Mouse (Mus musculus): ENCODE results near the gene Snx18. TPM values are rescaled to one million over a fixed set of nuclear protein-coding genes. Genes with fewer than 3 reads are reported as not detected.

Snx18 gene
- polyA plus RNA-seq, 1 experiment from 2014 or later: 22.4 TPM

DNA sequence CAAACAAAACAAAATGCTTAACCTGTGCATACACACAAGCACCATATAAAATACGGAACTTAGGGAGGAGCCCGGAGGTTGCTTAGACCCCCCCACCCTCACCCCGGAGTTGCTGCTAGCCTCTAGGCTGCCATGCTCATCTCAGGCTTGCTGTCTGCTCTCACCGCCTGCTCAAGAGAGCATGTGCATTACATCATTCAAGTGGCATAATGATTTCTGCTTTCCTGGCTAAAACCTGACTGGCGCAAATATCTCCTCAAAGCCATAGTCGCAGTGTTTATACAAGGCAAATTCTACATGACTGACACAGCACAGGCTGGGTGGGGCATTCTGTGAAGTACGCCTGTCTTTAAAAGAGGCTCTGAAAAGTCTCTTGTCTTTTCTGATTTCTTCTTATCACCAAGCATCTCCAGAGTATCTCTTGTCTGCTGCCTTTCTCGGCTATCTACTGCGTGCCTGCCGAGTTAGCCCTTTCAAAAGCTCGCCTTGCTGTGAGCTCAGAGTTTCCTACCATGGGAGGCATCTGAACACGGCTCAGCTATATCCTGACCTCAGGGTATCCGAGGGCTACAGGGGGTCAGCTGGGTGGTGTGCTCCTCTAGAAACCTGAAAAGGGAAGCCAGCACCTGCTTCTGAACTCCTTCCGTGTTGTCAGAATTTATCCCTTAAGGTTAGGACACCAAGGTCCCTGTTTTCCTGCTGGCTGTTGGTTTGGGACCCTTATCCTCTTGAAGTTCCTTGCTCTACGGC lies 16.5 kb upstream of the Snx18 start:
- peak overlapping the region; percentile 17; the same call in 1 of the 2 replicates for H3K27ac ChIP-seq
- no peak for DNase-seq (ENCODE audit: low spot score)
- H3K9me3 ChIP-seq: no peaks in the 10 kb centered on the region
- H3K36me3 ChIP-seq: no peaks in the 10 kb centered on the region
- peaks cover 19% of the 10 kb centered on the region for H3K4me1 ChIP-seq
- H3K27me3 ChIP-seq (ENCODE audit: insufficient read depth, poor library complexity, severe bottlenecking): no peaks in the 10 kb centered on the region
- H3K4me3 ChIP-seq: no peak overlapping the region
- WGBS: 45% methylated on average over 15 of the region's 15 CpGs

DNA sequence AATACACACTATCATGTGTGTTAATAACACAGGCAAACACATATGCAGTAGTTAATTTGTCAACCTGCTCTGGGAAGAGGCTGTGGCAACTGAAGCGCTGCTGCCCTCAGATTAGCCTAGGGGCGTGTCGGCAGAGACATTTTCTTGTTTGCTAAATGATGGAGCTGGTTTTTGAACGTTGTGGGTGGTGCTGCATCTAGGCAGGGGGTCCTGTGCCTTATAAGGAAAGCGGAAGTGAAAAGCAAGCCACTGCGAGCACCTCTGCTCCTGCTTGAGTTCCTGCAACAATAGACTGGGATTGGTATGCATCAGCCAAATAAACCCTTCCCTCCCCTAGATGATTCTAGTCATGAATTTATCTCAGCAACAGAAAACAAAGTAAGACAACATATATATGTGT lies 14.1 kb upstream of the Snx18 start:
- WGBS: 56% methylated on average over 6 of the region's 6 CpGs
- no peaks in the 10 kb centered on the region for H3K36me3 ChIP-seq

GRCm38 (mm10) chr13:113627601-113628000 lies 9.2 kb upstream of the Snx18 start:
- 81% methylated on average over 8 of the region's 8 CpGs for WGBS
- H3K4me1 ChIP-seq: no peaks in the 10 kb centered on the region
- no peaks in the 10 kb centered on the region for H3K27me3 ChIP-seq (ENCODE audit: insufficient read depth, poor library complexity, severe bottlenecking)
- no peaks in the 10 kb centered on the region for H3K36me3 ChIP-seq
- H3K4me3 ChIP-seq: no peak overlapping the region
- DNase-seq (ENCODE audit: low spot score): no peak
- no peaks in the 10 kb centered on the region for H3K9me3 ChIP-seq
- no peak overlapping the region for H3K27ac ChIP-seq

More for the DNA sequence above, 14.1 kb upstream of the Snx18 start:
- Histone ChIP-seq H3K4me1 (peaks cover 19% of the 10 kb centered on the region), H3K27me3 (ENCODE audit: insufficient read depth, poor library complexity, severe bottlenecking) (no peaks in the 10 kb centered on the region), H3K4me3 (no peak overlapping the region), H3K27ac (no peak overlapping the region), H3K9me3 (no peaks in the 10 kb centered on the region)
- no peak for DNase-seq (ENCODE audit: low spot score)

DNA sequence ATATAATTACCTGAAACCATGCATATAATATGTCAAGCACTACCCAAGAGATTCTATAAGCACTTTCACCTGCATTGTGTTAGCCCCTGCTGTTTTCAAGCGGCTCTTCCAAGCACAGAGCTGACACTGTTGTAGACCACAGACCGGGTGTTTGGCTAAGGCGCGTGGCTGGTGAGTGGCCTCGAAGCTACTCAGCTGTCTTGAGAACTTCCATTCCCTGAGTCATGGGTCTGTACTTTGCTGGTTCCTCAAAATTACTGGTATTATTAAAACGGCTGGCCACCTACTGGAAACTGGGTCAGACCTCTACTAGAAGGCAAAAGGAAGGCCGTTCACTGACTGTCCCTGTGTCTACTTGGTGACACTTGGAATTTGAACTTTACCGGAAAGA lies 4.5 kb upstream of the Snx18 start:
- H3K27ac ChIP-seq: no peak overlapping the region
- H3K4me3 ChIP-seq: no peak overlapping the region
- no peak for DNase-seq (ENCODE audit: low spot score)
- no peaks in the 10 kb centered on the region for H3K9me3 ChIP-seq
- peaks cover 10% of the 10 kb centered on the region for H3K4me1 ChIP-seq
- H3K27me3 ChIP-seq (ENCODE audit: insufficient read depth, poor library complexity, severe bottlenecking): no peaks in the 10 kb centered on the region
- no peaks in the 10 kb centered on the region for H3K36me3 ChIP-seq
- 75% methylated on average over 8 of the region's 8 CpGs for WGBS

GRCm38 (mm10) chr13:113622122-113622864 lies 3.9 kb upstream of the Snx18 start:
- no peak overlapping the region for H3K27ac ChIP-seq
- no peak for DNase-seq (ENCODE audit: low spot score)
- H3K4me1 ChIP-seq: peaks cover 16% of the 10 kb centered on the region

DNA sequence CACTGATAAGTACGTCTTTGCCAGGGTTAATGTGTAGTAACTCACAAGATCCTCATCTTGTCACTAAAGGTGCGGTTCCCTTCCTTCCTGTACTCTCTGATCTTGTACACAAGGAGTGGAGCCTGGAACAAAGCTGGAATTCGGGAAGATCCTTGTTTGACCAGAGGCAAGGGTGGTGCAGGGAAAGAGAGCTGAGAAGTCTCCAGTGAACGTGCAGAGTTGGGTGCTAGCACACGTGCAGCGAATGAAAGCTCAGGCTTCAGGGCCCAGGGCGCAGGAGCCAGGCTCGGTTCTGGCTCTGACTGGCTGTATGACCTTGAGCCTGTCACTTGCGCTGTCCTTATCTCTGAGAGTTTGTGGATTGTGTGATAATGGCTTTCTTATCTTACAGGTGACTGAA lies 639 bp upstream of the Snx18 start:
- H3K27me3 ChIP-seq (ENCODE audit: insufficient read depth, poor library complexity, severe bottlenecking): no peaks in the 10 kb centered on the region
- 51% methylated on average over 9 of the region's 9 CpGs for WGBS
- DNase-seq (ENCODE audit: low spot score): no peak
- peak overlapping the region; percentile 52; the same call in 1 of the 2 replicates for H3K27ac ChIP-seq
- peaks cover 49% of the 10 kb centered on the region for H3K4me1 ChIP-seq
- H3K4me3 ChIP-seq: no peak overlapping the region
- no peaks in the 10 kb centered on the region for H3K9me3 ChIP-seq
- H3K36me3 ChIP-seq: peaks cover 6% of the 10 kb centered on the region; the same call in 1 of the 2 replicates

More at GRCm38 (mm10) chr13:113622122-113622864, 3.9 kb upstream of the Snx18 start:
- no peaks in the 10 kb centered on the region for H3K27me3 ChIP-seq (ENCODE audit: insufficient read depth, poor library complexity, severe bottlenecking)
- H3K4me3 ChIP-seq: no peak overlapping the region
- WGBS: 50% methylated on average over 11 of the region's 11 CpGs
- no peaks in the 10 kb centered on the region for H3K9me3 ChIP-seq
- H3K36me3 ChIP-seq: no peaks in the 10 kb centered on the region

DNA sequence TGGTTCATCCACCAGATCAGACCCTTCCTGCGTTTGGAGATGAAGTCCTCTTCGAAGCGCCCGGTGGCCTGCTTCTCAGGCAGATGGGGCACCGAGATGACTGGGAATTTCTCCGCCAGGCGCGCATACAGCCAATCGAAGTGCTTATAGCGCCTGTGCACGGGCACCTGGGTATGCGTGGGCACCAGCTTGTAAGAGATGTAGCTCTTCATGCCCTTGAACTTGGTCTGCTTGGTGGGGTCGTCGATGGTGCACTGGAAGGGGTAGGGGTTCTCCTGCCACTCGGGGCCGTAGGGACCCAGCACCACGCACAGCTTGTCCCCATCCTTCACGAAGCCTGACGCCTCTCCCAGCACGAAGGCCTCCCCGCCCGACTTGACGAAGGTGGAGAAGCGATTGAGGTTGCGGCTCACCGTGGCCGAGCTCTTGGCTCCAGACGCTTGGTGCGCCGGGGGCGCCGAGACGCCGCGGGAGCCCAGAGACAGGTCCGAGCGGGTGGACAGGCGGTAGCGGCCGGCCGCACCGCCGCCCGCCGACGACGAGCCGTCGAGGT lies 950 bp downstream of the Snx18 start:
- Histone ChIP-seq H3K4me1 (peaks cover 65% of the 10 kb centered on the region), H3K4me3 (peak overlapping the region; percentile 84), H3K9me3 (no peaks in the 10 kb centered on the region), H3K27me3 (ENCODE audit: insufficient read depth, poor library complexity, severe bottlenecking) (no peaks in the 10 kb centered on the region), H3K27ac (peak overlapping the region; percentile 97), H3K36me3 (peaks cover 10% of the 10 kb centered on the region; the same call in 1 of the 2 replicates)
- peak; percentile 79 for DNase-seq (ENCODE audit: low spot score)
- 10% methylated on average over 47 of the region's 49 CpGs for WGBS

GRCm38 (mm10) chr13:113616751-113617337 lies 1.5 kb downstream of the Snx18 start:
- H3K4me1 ChIP-seq: peaks cover 71% of the 10 kb centered on the region
- WGBS: 53% methylated on average over 24 of the region's 24 CpGs
- DNase-seq (ENCODE audit: low spot score): no peak
- H3K9me3 ChIP-seq: no peaks in the 10 kb centered on the region
- no peaks in the 10 kb centered on the region for H3K27me3 ChIP-seq (ENCODE audit: insufficient read depth, poor library complexity, severe bottlenecking)
- H3K36me3 ChIP-seq: peaks cover 11% of the 10 kb centered on the region; the same call in 1 of the 2 replicates
- peak overlapping the region; percentile 97 for H3K27ac ChIP-seq
- H3K4me3 ChIP-seq: peak overlapping the region; percentile 84

DNA sequence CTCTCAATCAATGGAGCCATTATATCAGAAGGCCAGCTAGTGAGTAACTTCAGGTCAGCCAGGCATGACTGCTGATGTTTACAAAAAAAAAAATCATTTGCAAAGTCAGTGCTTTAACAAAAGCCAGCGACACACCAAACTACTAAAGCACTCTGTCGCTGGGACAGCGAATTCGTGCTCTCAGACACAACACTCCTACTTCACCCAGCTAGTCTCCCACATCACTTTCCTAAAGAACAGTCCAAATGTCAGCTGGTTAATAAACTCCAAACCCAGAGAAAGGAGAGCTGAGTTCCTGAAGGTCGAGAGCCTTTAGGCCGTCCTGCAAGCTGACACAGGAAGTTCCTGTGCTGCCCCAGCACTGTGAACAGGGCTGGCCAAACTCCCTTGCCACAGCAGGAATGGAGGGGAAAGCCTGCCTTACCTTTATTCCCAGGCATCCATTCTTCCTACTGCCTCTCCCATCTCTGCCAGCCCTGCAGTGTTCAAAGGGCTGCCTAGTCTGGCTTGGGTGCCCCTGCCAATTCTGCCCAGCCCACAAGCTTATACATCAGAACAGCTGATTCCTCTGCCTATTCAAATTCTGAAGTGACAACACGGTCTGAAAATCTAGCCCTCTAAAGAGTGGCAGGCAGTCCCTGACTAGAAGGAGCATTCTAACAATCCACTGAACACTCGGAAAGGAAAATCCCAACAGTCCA lies 2.2 kb downstream of the Snx18 start:
- DNase-seq (ENCODE audit: low spot score): no peak

GRCm38 (mm10) chr13:113615546-113615941 lies 2.8 kb downstream of the Snx18 start:
- H3K4me1 ChIP-seq: peaks cover 84% of the 10 kb centered on the region

More for the DNA sequence above, 2.2 kb downstream of the Snx18 start:
- Histone ChIP-seq H3K36me3 (peaks cover 11% of the 10 kb centered on the region; the same call in 1 of the 2 replicates), H3K27ac (peak overlapping the region; percentile 97), H3K27me3 (ENCODE audit: insufficient read depth, poor library complexity, severe bottlenecking) (no peaks in the 10 kb centered on the region), H3K4me3 (peak overlapping the region; percentile 84), H3K9me3 (no peaks in the 10 kb centered on the region), H3K4me1 (peaks cover 78% of the 10 kb centered on the region)
- 14% methylated on average over 8 of the region's 8 CpGs for WGBS

GRCm38 (mm10) chr13:113614635-113615545 lies 3.5 kb downstream of the Snx18 start:
- H3K36me3 ChIP-seq: peaks cover 11% of the 10 kb centered on the region; the same call in 1 of the 2 replicates
- peaks cover 89% of the 10 kb centered on the region for H3K4me1 ChIP-seq

More at GRCm38 (mm10) chr13:113615546-113615941, 2.8 kb downstream of the Snx18 start:
- Histone ChIP-seq H3K4me3 (peak overlapping the region; percentile 84), H3K27me3 (ENCODE audit: insufficient read depth, poor library complexity, severe bottlenecking) (no peaks in the 10 kb centered on the region), H3K27ac (peak overlapping the region; percentile 97), H3K36me3 (peaks cover 11% of the 10 kb centered on the region; the same call in 1 of the 2 replicates), H3K9me3 (no peaks in the 10 kb centered on the region)
- 4% methylated on average over 10 of the region's 10 CpGs for WGBS
- no peak for DNase-seq (ENCODE audit: low spot score)

More at GRCm38 (mm10) chr13:113614635-113615545, 3.5 kb downstream of the Snx18 start:
- Histone ChIP-seq H3K4me3 (peak overlapping the region; percentile 84), H3K9me3 (no peaks in the 10 kb centered on the region), H3K27ac (peak overlapping the region; percentile 97), H3K27me3 (ENCODE audit: insufficient read depth, poor library complexity, severe bottlenecking) (no peaks in the 10 kb centered on the region)
- peak; percentile 92 for DNase-seq (ENCODE audit: low spot score)
- 16% methylated on average over 24 of the region's 24 CpGs for WGBS

Data from heart, embryonic 10.5 days (tissue).